Mouse (Mus musculus): ENCODE data around the gene Calm5.
"Not testable (repeated sequence)": the region's sequence is repeated elsewhere in the genome, so short reads cannot be mapped to it uniquely, and the experiment has no call there.

The Calm5 gene

GRCm38 (mm10) chr13:3865648-3866354, 11.8 kb downstream of the Calm5 start:
- DNase-seq (ENCODE audit: low read depth, low spot score): no peak

GRCm38 (mm10) chr13:3866355-3867052, 12.5 kb downstream of the Calm5 start:
- DNase-seq (ENCODE audit: low read depth, low spot score): no peak

GRCm38 (mm10) chr13:3867158-3867557, 13.2 kb downstream of the Calm5 start:
- DNase-seq (ENCODE audit: low read depth, low spot score): no peak

GRCm38 (mm10) chr13:3869901-3870300, 15.9 kb downstream of the Calm5 start:
- no peak for DNase-seq (ENCODE audit: low read depth, low spot score)

- DNase-seq (ENCODE audit: low read depth, low spot score): no peak
Measured at GRCm38 (mm10) chr13:3872832-3873231, 18.9 kb downstream of the Calm5 start.

GRCm38 (mm10) chr13:3876448-3876847, 22.5 kb downstream of the Calm5 start:
- no peak for DNase-seq (ENCODE audit: low read depth, low spot score)

GRCm38 (mm10) chr13:3877185-3877584, 23.2 kb downstream of the Calm5 start:
- no peak for DNase-seq (ENCODE audit: low read depth, low spot score)

- no peak for DNase-seq (ENCODE audit: low read depth, low spot score)
Measured at GRCm38 (mm10) chr13:3877679-3878220, 23.8 kb downstream of the Calm5 start.

- no peak for DNase-seq (ENCODE audit: low read depth, low spot score)
Measured at GRCm38 (mm10) chr13:3886663-3887062, 32.7 kb downstream of the Calm5 start.

GRCm38 (mm10) chr13:3889111-3889510, 35.1 kb downstream of the Calm5 start:
- DNase-seq (ENCODE audit: low read depth, low spot score): no peak

- no peak for DNase-seq (ENCODE audit: low read depth, low spot score)
Measured at GRCm38 (mm10) chr13:3890061-3890460, 36.1 kb downstream of the Calm5 start.

GRCm38 (mm10) chr13:3891479-3892087, 37.6 kb downstream of the Calm5 start:
- no peak for DNase-seq (ENCODE audit: low read depth, low spot score)

- DNase-seq (ENCODE audit: low read depth, low spot score): no peak
Measured at GRCm38 (mm10) chr13:3892601-3893000, 38.6 kb downstream of the Calm5 start.

- DNase-seq (ENCODE audit: low read depth, low spot score): peak; percentile 74
Measured at GRCm38 (mm10) chr13:3893126-3893734, 39.3 kb downstream of the Calm5 start.

- no peak for DNase-seq (ENCODE audit: low read depth, low spot score)
Measured at GRCm38 (mm10) chr13:3894549-3894948, 40.6 kb downstream of the Calm5 start.

- DNase-seq (ENCODE audit: low read depth, low spot score): no peak
Measured at GRCm38 (mm10) chr13:3895397-3895980, 41.5 kb downstream of the Calm5 start.

GRCm38 (mm10) chr13:3896032-3896431, 42.1 kb downstream of the Calm5 start:
- no peak for DNase-seq (ENCODE audit: low read depth, low spot score)

GRCm38 (mm10) chr13:3896913-3897312, 42.9 kb downstream of the Calm5 start:
- peak; percentile 46 for DNase-seq (ENCODE audit: low read depth, low spot score)

GRCm38 (mm10) chr13:3898202-3898601, 44.2 kb downstream of the Calm5 start:
- DNase-seq (ENCODE audit: low read depth, low spot score): not testable (repeated sequence)

- no peak for DNase-seq (ENCODE audit: low read depth, low spot score)
Measured at GRCm38 (mm10) chr13:3899301-3899700, 45.3 kb downstream of the Calm5 start.
